ENCODE assay signal across 21 mouse cellular contexts in the genomic region with DNA sequence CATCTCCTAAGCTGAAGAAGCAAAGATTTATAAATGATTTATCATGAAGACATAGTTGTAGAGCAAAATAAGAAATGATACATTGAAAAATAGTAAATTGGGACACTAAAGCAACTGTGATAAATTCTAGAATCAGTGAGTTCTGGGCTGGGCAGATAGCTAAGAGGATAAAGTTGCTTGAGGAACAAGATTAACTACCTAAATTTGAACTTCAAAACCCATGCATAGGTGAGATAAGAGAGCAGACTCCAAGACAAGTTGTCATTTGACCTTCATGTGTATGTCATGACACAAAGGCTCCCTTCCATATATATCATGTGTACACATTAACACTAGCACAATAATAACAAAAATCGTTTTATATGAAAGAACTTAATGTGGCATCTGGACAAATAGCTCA. TPM values are rescaled to one million over a fixed set of nuclear protein-coding genes. Genes with fewer than 3 reads are reported as not detected.
DNase-seq lines count a peak whose midpoint lies in the region; ATAC-seq and TF ChIP-seq lines count a peak whose summit lies in the region.
"Had no signal": no experiment of that assay in that cellular context is flagged by ENCODE, and none has a peak within 500 bp of the region (broad histone marks: within the 10 kb centered on the region; RNA-seq: fewer than 3 reads in every experiment).

No protein-coding gene starts in this region.

- no peaks in the 10 kb centered on the region for H3K4me1 ChIP-seq in MEL (ENCODE audit: control insufficient read depth in 1 of 2, insufficient read depth in 2 of 2, low read length in 2 of 2)
- no peaks in the 10 kb centered on the region for H3K4me1 ChIP-seq in kidney, embryonic 15.5 days

- 62% methylated on average over 1 of the region's 1 CpGs for WGBS in kidney, embryonic 15.5 days

- no peak for TF ChIP-seq CTCF in MEL (IDR thresholded peaks at IDR 0.05 in 2 of 3, conservative IDR thresholded peaks at IDR 0.05 in 1 of 3; ENCODE audit: control insufficient read depth in 1 of 3, insufficient read depth in 1 of 3, low read depth in 2 of 3, low read length in 3 of 3, poor library complexity in 1 of 3, severe bottlenecking in 1 of 3)

- no peak for TF ChIP-seq POLR2A in MEL (IDR thresholded peaks at IDR 0.05; ENCODE audit: control insufficient read depth in 1 of 2, insufficient read depth in 1 of 2, low read depth in 1 of 2, low read length in 2 of 2, poor library complexity in 1 of 2)

- no peaks in the 10 kb centered on the region for H3K27me3 ChIP-seq in MEL (ENCODE audit: control insufficient read depth in 1 of 2, insufficient read depth in 2 of 2, low read length in 2 of 2)
- no peaks in the 10 kb centered on the region for H3K27me3 ChIP-seq in kidney, embryonic 15.5 days
- H3K27me3 ChIP-seq: CH12.LX had no signal

- TF ChIP-seq RAD21 in MEL (IDR thresholded peaks at IDR 0.05; ENCODE audit: low read depth, low read length), result no peak

- H3K9me3 ChIP-seq in MEL (replicated peaks; ENCODE audit: insufficient read depth, low read length), result no peaks in the 10 kb centered on the region
- no peaks in the 10 kb centered on the region for H3K9me3 ChIP-seq in kidney, embryonic 15.5 days (replicated peaks)
- H3K9me3 ChIP-seq: G1E had no signal

- no peaks in the 10 kb centered on the region for H3K79me2 ChIP-seq in MEL (ENCODE audit: control insufficient read depth, insufficient read depth, low read length, poor library complexity)

- peak; percentile 23 for DNase-seq in MEL (ENCODE audit: low read depth, low spot score)
- DNase-seq: adrenal gland, adult 2 months; adrenal gland, adult 8-10 months; adrenal gland, postnatal 10 days; adrenal gland, postnatal 14 days; adrenal gland, postnatal 25 days; adrenal gland, postnatal 36 days; B cell, adult 2 months; cerebellum, adult 11 months; cerebellum, adult 11-12 months; cerebellum, adult 18-20 months; cerebellum, adult 2 months; cerebellum, adult 8-10 months had no signal

- H3K27ac ChIP-seq in MEL (ENCODE audit: control insufficient read depth, low read depth, low read length), result no peak overlapping the region
- H3K27ac ChIP-seq in kidney, embryonic 15.5 days, result no peak overlapping the region

- peak in 1 of 2 experiments; percentile 52; a peak in 2 of 4 replicates for TF ChIP-seq EP300 in MEL (IDR thresholded peaks at IDR 0.05; ENCODE audit: low read depth in 1 of 2, low read length in 2 of 2)

- no peak for ATAC-seq in kidney, embryonic 15.5 days (replicated peaks; ENCODE audit: low FRiP score)
- ATAC-seq: activated CD4-positive, CD25-positive, alpha-beta regulatory T cell, adult 4 months; CD4-positive, CD25-positive, alpha-beta regulatory T cell, adult 4 months; Patski had no signal

- no peak overlapping the region for H3K4me2 ChIP-seq in kidney, embryonic 15.5 days

- H3K4me3 ChIP-seq in MEL (ENCODE audit: control insufficient read depth in 1 of 2, insufficient read depth in 1 of 2, low read depth in 2 of 2, low read length in 2 of 2), result no peak overlapping the region
- H3K4me3 ChIP-seq in kidney, embryonic 15.5 days (replicated peaks), result no peak overlapping the region

- no peak overlapping the region for H3K9ac ChIP-seq in MEL (ENCODE audit: control insufficient read depth, low read depth, low read length, poor library complexity, severe bottlenecking)
- H3K9ac ChIP-seq in kidney, embryonic 15.5 days, result no peak overlapping the region

- peaks cover 0 to 4% of the 10 kb centered on the region in 2 experiments; a peak in 2 of 4 replicates for H3K36me3 ChIP-seq in MEL (ENCODE audit: control insufficient read depth in 1 of 2, insufficient read depth in 2 of 2, low read length in 2 of 2)
- no peaks in the 10 kb centered on the region for H3K36me3 ChIP-seq in kidney, embryonic 15.5 days
- H3K36me3 ChIP-seq: G1E had no signal

TF ChIP-seq in MEL, 35 proteins besides CTCF, POLR2A, EP300 and RAD21:
- TF ChIP-seq USF1 (IDR thresholded peaks at IDR 0.05; ENCODE audit: low read depth, low read length) (no peak), MYB (IDR thresholded peaks at IDR 0.05; ENCODE audit: low read depth, low read length) (no peak), ZNF384 (IDR thresholded peaks at IDR 0.05; ENCODE audit: low read depth, low read length) (no peak), TCF12 (IDR thresholded peaks at IDR 0.05; ENCODE audit: low read depth, low read length) (peak; percentile 71; the same call in 1 of the 2 replicates), GATA1 (IDR thresholded peaks at IDR 0.05; ENCODE audit: low read depth, low read length) (peak; percentile 62), E2F4 (IDR thresholded peaks at IDR 0.05; ENCODE audit: borderline replicate concordance, low read depth, low read length) (no peak), HCFC1 (IDR thresholded peaks at IDR 0.05; ENCODE audit: low read depth, low read length) (no peak)

RNA-seq across cellular contexts. Expression of a gene that starts 48.1 kb away (rescaled TPM):
- total RNA-seq in MEL (2012; rRNA removed), result not detected in 2 replicates
- not detected for polyA plus RNA-seq in MEL (2012; ENCODE audit: insufficient read depth in 1 of 2, insufficient read length in 2 of 2, low read depth in 1 of 2, low replicate concordance in 2 of 2, missing spikeins in 1 of 2)
- 0.13 and 0.18 TPM in 2 replicates for polyA plus RNA-seq in kidney, embryonic 15.5 days (2015; fragmentation: Nextera tagmentation; extraction: Ambion mirVana)
- total RNA-seq: adrenal gland, adult 18-20 months; adrenal gland, adult 2 months; adrenal gland, postnatal 10 days; adrenal gland, postnatal 14 days; adrenal gland, postnatal 25 days; adrenal gland, postnatal 36 days; CH12.LX had no signal
- polyA plus RNA-seq: activated CD4-positive, CD25-positive, alpha-beta regulatory T cell, adult 4 months; C2C12; CD4-positive, CD25-positive, alpha-beta regulatory T cell, adult 4 months; G1E; Patski had no signal
